Mouse (Mus musculus) limb, embryonic 14.5 days (tissue): ENCODE data around the gene Bysl. TPM values are rescaled to one million over a fixed set of nuclear protein-coding genes. Genes with fewer than 3 reads are reported as not detected.
"Not testable (repeated sequence)": the region's sequence is repeated elsewhere in the genome, so short reads cannot be mapped to it uniquely, and the experiment has no call there.

Experiments
- ATAC-seq: fragments of 200-750 bp; cut with Nextera tagmentation; 2 replicates; pipeline ENCODE4 v1.8.0; 2017; ENCODE audit warnings: low read depth, moderate number of reproducible peaks, moderate TSS enrichment; ENCODE audit not compliant: low FRiP score
- DNase-seq: peaks from one replicate; pipeline ENCODE4 v3.0.0-alpha.2; 2015; ENCODE audit warnings: low spot score
- H3K27ac ChIP-seq: fragments of 300-500 bp; sonication (generic); replicated peaks from 2 replicates; pipeline ENCODE4 v1.5.1; 2014; ENCODE audit warnings: low read depth, mild to moderate bottlenecking, low read length, moderate library complexity, mixed read lengths
- H3K27me3 ChIP-seq: fragments of 300-500 bp; sonication (generic); 2 replicates; pipeline ENCODE4 v1.6.1; 2014; ENCODE audit warnings: low read length, mixed read lengths; ENCODE audit not compliant: control insufficient read depth, insufficient read depth
- H3K36me3 ChIP-seq: fragments of 300-500 bp; sonication (generic); 2 replicates; pipeline ENCODE4 v1.6.1; 2014; ENCODE audit warnings: mild to moderate bottlenecking, low read length, moderate library complexity, mixed read lengths; ENCODE audit not compliant: control insufficient read depth, insufficient read depth
- H3K4me1 ChIP-seq: fragments of 300-500 bp; sonication (generic); 2 replicates; pipeline ENCODE4 v1.6.1; 2014; ENCODE audit warnings: antibody characterized with exemption, low read length, mixed read lengths; ENCODE audit not compliant: control insufficient read depth, insufficient read depth
- H3K4me2 ChIP-seq: fragments of 300-500 bp; sonication (generic); replicated peaks from 2 replicates; pipeline ENCODE4 v1.6.1; 2014; ENCODE audit warnings: low read depth, mild to moderate bottlenecking, low read length, moderate library complexity; ENCODE audit not compliant: severe bottlenecking
- H3K4me3 ChIP-seq: fragments of 300-500 bp; sonication (generic); replicated peaks from 2 replicates; pipeline ENCODE4 v1.5.1; 2014; ENCODE audit warnings: low read length
- H3K9ac ChIP-seq: fragments of 300-500 bp; sonication (generic); 2 replicates; pipeline ENCODE4 v1.6.1; 2014; ENCODE audit warnings: mild to moderate bottlenecking, low read depth, low read length, moderate library complexity; ENCODE audit not compliant: severe bottlenecking
- H3K9me3 ChIP-seq: fragments of 300-500 bp; sonication (generic); 2 replicates; pipeline ENCODE4 v1.6.1; 2016; ENCODE audit warnings: low read length; ENCODE audit not compliant: control insufficient read depth
- POLR2A ChIP-seq: fragments of 200-500 bp; IDR thresholded peaks from 2 replicates; pipeline ENCODE4 v1.8.0; 2012; ENCODE audit warnings: inconsistent platforms, mild to moderate bottlenecking, moderate library complexity, borderline replicate concordance; ENCODE audit not compliant: insufficient read depth, insufficient read length; ENCODE audit errors: extremely low read depth
- WGBS: fragments of 180-500 bp; shearing (Covaris S2); extraction: QIAGEN DNeasy Blood & Tissue Kit; methylation state at CpG from one replicate; pipeline ENCODE4 v1.1.7; 2014; 5-methylcytosine and 5-hydroxymethylcytosine counted together
- polyA plus RNA-seq, 2 experiments: library from polyadenylated mRNA; depleted of rRNA in 1 of 2; stranded (reverse) in 1 of 2; unstranded in 1 of 2; fragments of >200 nt; fragmentation: Nextera tagmentation in 1 of 2; extraction: Ambion mirVana in 1 of 2; gene quantifications; 2 replicates each; pipeline versions ENCODE4 v1.2.1 to v1.2.3; 2012 to 2014

Bysl gene
- polyA plus RNA-seq, 2 experiments: 20.4 to 20.6 TPM

DNA sequence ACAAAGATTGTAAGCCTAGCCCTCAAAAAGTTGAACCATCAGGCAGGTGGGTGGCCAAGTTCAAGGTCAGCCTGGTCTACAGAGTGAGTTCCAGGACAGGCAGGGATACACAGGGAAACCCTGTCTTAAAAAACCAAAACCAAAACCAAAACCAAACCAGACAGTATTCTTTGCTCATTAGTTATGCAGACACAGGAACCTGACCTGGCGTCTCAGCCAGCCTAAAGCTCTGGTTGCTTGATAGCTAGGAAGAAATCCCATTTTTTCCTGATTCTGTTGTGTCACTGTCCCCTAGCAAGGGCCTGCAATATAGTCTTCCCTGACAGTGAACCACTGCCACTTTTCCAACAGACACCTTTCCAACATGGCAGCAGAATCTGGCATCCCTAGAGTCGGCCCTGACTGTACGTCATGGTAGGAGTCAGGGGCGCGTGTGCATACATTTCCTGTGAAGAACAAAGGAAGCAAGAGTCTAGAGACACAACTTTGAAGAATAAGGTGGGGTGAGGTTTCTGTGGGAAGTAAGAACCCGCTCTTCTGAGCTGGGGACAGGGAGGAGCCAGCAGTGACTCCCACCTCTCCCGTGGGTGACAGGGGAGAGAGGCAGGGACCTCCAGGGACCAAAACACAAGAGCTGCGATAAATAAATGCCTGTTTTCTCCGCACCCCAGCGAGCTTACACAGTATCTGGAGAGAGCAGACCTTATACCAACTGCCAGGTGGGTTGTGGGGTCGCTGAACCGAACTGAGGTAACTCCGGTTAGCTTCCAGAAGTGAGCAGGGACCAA is 10.5 kb downstream of the Bysl start:
- peaks cover 92% of the 10 kb centered on the region for H3K36me3 ChIP-seq
- H3K27ac ChIP-seq: 0 out of 2 replicates have a peak overlapping the region, but pooled peaks have one; percentile 26
- H3K4me1 ChIP-seq: peaks cover 24% of the 10 kb centered on the region
- ATAC-seq (no peak), DNase-seq (no peak)
- TF ChIP-seq POLR2A: no peak
- 89% methylated on average over 13 of the region's 13 CpGs for WGBS
- H3K9ac ChIP-seq: no peak overlapping the region
- no peak overlapping the region for H3K4me2 ChIP-seq
- H3K9me3 ChIP-seq: no peaks in the 10 kb centered on the region
- H3K4me3 ChIP-seq: no peak overlapping the region
- H3K27me3 ChIP-seq: no peaks in the 10 kb centered on the region

- WGBS: 78% methylated on average over 11 of the region's 11 CpGs
Measured at GRCm38 (mm10) chr17:47599511-47600297, 11.6 kb downstream of the Bysl start.

GRCm38 (mm10) chr17:47598580-47599304 is 12.6 kb downstream of the Bysl start:
- H3K27me3 ChIP-seq, DNase-seq, H3K4me3 ChIP-seq, H3K9me3 ChIP-seq, ATAC-seq, H3K9ac ChIP-seq, H3K27ac ChIP-seq, H3K4me2 ChIP-seq: not testable (repeated sequence)
- WGBS: 76% methylated on average over 10 of the region's 10 CpGs
- H3K36me3 ChIP-seq: peaks cover 72% of the 10 kb centered on the region
- H3K4me1 ChIP-seq: peaks cover 24% of the 10 kb centered on the region

More at GRCm38 (mm10) chr17:47599511-47600297, 11.6 kb downstream of the Bysl start:
- DNase-seq: no peak
- no peak for TF ChIP-seq POLR2A
- Histone ChIP-seq H3K4me2 (no peak overlapping the region), H3K4me1 (peaks cover 24% of the 10 kb centered on the region), H3K9me3 (no peaks in the 10 kb centered on the region), H3K27me3 (no peaks in the 10 kb centered on the region), H3K4me3 (no peak overlapping the region), H3K9ac (no peak overlapping the region), H3K27ac (no peak overlapping the region), H3K36me3 (peaks cover 81% of the 10 kb centered on the region)
- ATAC-seq: no peak

GRCm38 (mm10) chr17:47597838-47598579 is 13.3 kb downstream of the Bysl start:
- WGBS: 34% methylated on average over 9 of the region's 10 CpGs
- no peak for TF ChIP-seq POLR2A
- Histone ChIP-seq H3K4me3 (peak overlapping the region; percentile 90; the same call in 1 of the 2 replicates), H3K36me3 (peaks cover 70% of the 10 kb centered on the region), H3K9me3 (no peaks in the 10 kb centered on the region), H3K27me3 (no peaks in the 10 kb centered on the region), H3K4me2 (peak overlapping the region; percentile 89; the same call in 1 of the 2 replicates), H3K27ac (no peak overlapping the region), H3K9ac (peak overlapping the region; percentile 82; the same call in 1 of the 2 replicates), H3K4me1 (peaks cover 24% of the 10 kb centered on the region)
- DNase-seq (peak; percentile 34), ATAC-seq (no peak)
